Mouse (Mus musculus): ENCODE results near the gene Gm20388.

DNA sequence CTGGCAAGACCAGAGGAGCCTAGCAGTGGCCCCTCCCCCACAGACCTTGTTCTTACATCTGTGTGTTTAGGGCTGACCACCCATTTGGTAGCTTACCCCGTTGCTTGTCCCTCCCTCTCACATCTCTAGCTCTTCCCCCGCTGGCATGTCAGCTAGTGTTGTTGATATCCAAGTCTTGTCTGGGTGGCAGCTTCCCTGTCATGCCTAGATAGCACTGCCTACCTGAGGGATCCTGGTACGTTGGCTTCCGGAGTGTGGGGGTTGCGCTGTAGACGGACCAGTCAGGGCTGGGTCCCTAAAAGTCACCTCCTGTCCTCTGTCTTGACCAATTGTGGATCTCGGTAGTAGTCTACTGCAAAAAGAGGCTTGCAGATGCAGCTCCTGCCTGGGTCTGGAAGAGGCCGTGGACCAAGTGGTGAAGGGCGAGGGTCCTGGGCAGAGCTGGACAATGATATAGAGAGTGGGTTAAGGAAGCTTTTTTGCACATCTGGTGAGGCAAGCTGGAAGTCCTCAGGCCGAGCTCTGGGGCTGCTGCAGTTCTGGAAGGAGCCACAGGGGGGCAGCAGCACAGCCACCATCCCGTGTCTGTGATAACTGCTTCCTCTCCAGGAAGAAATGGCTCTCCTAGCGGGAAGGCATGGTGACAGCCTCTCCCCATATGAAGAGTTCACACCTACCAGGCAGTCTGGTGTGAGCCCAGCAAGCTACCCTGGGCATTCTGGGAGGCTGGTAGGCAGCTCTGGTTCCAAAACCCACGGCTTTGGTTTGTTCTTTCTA lies 659.5 kb downstream of the Gm20388 start:
- TF ChIP-seq CTCF (IDR thresholded peaks at IDR 0.05; ENCODE audit: extremely low read depth, insufficient read depth, low read length) (peak; percentile 78), POLR2A (IDR thresholded peaks at IDR 0.05; ENCODE audit: extremely low read depth, insufficient read depth, low read length) (no peak)

Measured in cortical plate, adult 2 months (tissue).